Mouse (Mus musculus): ENCODE measurements around the gene Prdx2.
A peak's percentile ranks its signal among the peaks of the same experiment; 100 is the strongest.

The Prdx2 gene

GRCm38 (mm10) chr8:84979599-84980421 is 10.4 kb downstream of the Prdx2 start:
- DNase-seq, result peak; percentile 86

- no peak for DNase-seq
Measured at GRCm38 (mm10) chr8:84980622-84981358, 11.4 kb downstream of the Prdx2 start.

GRCm38 (mm10) chr8:84981644-84982498 is 12.5 kb downstream of the Prdx2 start:
- no peak for DNase-seq

DNA sequence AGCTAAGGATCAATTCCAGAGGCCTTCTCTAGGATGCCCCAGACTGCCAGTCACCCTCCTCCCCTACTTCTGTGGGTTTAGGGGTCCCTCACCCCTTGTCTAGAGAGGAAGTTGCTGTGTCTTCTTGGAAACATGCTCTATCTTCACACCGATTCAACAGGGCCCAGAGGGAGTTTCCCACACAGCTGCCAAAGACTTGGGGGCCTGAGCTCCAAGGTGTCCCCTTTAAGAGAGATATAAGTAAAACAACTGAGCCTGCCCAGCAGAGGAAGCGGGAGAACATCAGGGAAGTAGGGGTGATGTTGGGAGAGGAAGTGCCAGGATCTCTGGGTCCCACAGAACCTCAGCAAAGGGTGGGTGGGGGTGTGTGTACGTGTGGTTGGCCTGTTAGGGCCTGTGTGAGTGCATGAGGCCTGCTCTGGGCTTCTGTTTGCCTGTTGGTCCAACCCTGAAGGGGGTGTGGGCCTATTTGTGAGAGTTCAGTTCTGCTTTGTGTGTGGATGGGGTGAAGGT is 13.2 kb downstream of the Prdx2 start:
- no peak for DNase-seq

- no peak for DNase-seq
Measured at GRCm38 (mm10) chr8:84984294-84985048, 15.1 kb downstream of the Prdx2 start.

DNA sequence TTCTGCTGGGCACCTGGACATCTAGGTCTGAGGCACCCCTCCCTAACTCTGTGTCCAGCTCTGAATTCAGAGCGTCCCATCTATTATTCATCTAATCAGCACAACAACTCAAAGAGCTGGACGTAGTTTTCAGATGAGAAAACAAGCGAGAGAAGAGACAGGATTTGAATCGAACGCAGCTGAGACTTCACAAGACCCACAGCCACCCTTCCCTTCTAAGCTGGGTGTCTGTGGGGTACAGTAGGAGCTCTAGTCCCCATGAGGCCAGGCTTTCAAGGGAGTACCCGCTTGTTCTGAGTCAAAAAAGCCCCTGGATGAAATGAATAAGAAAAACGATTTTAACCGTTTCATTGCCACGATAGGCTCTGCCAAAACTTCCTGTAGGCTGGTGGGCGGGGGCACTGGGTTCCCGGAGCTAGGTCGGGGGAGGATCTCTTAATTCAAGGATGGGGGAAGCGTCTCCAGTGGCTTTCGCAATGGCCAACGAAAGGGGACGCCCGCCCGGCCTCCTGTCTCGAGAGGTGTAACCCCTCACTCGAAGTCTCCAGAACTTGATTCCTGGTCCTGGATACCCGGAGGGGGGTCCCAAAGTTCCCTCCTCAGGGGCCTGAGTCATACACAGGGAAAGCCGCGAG is 15.8 kb downstream of the Prdx2 start:
- no peak for DNase-seq

GRCm38 (mm10) chr8:84985684-84986378 is 16.4 kb downstream of the Prdx2 start:
- peak; percentile 94 for DNase-seq

- DNase-seq, result no peak
Measured at GRCm38 (mm10) chr8:84986379-84986945, 17.1 kb downstream of the Prdx2 start.

GRCm38 (mm10) chr8:84987388-84987787 is 18.0 kb downstream of the Prdx2 start:
- DNase-seq, result no peak

DNA sequence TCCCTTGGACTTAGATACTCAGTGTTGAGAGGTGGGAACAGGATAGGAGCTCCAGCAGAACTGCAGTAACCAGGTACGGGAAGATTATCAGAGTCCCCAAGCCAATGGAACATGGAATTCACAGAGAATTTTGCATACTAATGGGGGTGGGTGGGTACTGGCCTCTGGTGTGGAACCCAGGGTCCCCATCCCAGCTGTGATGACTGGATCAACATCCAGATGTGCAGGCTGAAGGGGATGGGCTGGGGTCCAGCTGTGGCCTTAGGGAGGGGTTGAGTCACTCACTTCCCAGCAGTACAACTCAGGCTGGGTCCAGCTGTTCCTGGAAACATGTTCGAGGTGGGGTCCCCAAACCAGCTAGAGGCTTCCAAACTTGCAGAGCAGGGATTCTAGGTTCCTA is 18.5 kb downstream of the Prdx2 start:
- no peak for DNase-seq

- no peak for DNase-seq
Measured at GRCm38 (mm10) chr8:84989311-84989731, 19.9 kb downstream of the Prdx2 start.

- DNase-seq, result peak; percentile 93
Measured at GRCm38 (mm10) chr8:84989810-84990209, 20.4 kb downstream of the Prdx2 start.

GRCm38 (mm10) chr8:84990349-84990748 is 21.0 kb downstream of the Prdx2 start, which contains the start of gene Hook2:
TSS of gene Hook2 (plus strand) at chr8:84990603.
- DNase-seq, result peak; percentile 96

DNA sequence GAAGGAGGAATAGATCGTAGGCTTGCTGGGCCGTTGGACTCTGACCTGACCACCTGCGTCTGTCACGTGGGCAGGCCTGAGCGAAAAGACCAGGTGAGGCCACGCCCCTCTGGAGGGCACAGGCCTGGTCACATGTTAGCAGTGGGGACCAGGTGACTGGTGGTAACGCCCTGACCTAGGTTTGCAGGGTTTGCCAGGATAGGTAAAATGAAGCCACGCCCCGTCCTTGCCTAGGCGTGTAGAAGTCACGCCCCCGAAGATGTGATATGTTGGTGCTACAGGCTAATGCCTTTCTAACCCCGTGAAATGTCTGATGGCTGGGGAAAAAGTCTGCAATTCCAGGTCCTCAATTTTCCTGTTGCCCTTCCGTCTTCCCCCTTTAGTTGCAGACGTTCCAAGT is 21.4 kb downstream of the Prdx2 start:
- DNase-seq, result no peak

DNA sequence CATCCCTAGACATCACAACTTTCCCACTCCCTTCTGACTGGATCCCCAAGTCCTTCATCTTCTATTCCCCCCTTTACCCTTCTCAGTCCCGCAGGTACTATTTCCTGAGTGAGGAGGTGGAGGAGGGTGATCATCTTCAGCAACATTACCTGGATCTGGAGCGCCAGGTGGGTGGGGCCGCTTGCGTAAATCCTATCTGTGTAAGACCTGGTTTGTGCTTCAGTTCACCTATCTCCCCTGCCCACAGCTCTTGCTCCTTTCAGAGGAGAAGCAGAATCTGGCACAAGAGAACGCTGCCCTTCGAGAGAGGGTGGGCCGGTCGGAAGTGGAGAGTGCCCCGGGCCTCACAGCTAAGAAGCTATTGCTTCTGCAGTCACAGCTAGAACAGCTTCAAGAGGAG is 25.0 kb downstream of the Prdx2 start:
- no peak for DNase-seq

DNA sequence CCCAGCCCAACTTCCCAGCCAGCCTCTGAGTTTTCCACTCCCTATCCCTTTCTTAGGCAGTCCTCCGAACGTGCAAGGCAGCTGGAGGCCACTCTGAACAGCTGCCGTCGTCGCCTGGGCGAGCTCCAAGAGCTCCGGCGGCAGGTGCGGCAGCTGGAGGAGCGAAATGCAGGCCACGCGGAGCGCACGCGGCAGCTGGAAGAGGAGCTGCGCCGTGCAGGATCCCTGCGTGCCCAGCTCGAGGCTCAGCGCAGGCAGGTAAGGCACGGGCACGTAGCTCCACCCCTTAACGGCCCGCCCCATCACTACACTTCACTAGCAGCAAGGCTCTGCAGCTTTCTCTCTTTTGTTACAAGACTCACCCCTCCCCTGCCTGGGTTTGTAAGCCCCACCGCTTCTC is 26.3 kb downstream of the Prdx2 start:
- DNase-seq, result no peak

DNA sequence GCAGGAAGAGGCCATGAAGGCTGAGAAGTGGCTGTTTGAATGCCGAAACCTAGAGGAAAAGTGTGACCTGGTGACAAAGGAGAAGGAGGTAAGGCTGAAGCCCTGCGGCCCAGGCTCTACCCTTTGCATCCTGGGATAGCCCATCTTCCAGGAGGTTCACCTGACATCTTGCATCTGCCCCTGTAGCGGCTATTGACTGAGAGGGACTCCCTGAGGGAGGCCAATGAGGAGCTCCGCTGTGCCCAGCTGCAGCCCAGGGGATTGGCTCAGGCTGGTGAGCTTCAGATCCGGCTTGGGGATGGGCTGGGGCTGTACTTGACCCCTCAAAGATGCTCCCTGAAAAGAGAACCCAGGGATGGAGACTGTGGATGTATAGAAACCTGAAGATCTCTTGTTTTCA is 27.6 kb downstream of the Prdx2 start:
- DNase-seq, result no peak

DNA sequence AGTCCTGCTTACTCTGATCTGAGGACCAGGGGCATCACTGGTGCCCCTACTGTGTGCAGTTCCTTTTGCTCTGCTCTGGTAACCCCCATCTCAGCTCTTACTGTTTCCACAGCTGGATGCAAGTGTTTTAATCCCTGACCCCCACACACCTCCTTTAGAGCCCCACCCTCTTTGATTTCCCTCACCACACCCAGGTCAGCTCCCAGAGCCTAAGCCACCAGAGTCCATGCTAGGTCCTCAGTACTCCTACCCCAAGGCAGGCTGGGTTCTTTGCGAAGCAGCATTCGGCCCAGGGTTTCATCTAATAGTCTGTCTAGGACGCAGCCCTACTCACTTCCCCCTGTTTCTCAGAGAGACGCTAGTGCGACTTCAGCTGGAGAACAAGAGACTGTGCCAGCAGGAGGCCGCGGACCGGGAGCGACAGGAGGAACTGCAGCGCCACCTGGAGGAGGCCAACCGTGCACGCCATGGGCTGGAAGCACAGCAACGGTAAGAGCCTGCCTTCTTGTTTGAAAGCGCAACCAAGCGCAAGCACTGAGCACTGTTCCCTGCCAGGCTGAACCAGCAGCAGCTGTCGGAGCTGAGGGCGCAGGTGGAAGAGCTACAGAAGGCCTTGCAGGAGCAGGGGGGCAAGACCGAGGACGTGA is 28.4 kb downstream of the Prdx2 start:
- DNase-seq, result peak; percentile 95

DNA sequence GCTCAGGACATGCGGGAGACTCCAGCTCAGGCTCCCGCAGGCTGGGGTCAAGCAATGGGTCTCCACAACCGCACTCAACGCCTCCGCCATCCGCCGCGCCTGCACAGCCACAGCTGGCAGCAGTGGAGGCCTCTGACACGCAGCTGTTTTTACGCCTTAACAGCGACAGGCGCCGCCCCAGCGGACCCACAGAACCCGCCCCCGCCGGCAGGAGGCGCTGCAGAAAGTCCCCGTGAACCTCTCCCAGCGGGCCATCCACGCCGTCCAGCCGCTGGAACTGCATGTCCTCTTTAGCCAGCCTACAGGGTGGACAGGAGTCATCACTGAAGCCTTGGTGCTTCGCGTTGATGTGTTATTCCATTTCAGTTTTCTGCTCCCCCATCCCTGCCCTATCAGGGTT is 38.3 kb downstream of the Prdx2 start:
- DNase-seq, result no peak

DNA sequence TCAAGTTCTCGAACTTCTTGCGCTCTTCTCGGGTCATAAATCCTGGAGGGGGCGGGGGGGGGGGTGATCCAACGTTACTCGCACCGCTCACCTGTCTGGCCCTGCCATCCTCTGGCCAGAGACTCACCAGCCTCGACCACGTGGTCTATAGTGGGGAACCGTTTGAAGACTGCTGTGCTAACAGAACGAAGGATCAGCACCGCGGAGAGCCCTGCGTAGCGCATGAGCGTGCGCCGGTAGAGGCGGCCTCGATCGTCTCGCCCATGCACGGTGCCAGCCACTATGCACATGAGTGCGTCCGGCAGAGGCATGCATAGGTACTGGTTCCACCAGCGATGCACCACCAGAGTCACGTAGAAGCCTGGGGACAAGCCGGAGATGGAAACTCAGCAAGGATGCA is 41.9 kb downstream of the Prdx2 start:
- no peak for DNase-seq

All from right cerebral cortex, postnatal 4 days (tissue).